Mouse (Mus musculus) natural killer cell, adult 2 months (primary cell): ENCODE measurements around the gene Gm26566.

Experiments used
- DNase-seq, 2 experiments: peaks; one replicate each; pipeline ENCODE4 v3.0.0; 2022; ENCODE audit warnings: low spot score in 2 of 2

The Gm26566 gene

DNA sequence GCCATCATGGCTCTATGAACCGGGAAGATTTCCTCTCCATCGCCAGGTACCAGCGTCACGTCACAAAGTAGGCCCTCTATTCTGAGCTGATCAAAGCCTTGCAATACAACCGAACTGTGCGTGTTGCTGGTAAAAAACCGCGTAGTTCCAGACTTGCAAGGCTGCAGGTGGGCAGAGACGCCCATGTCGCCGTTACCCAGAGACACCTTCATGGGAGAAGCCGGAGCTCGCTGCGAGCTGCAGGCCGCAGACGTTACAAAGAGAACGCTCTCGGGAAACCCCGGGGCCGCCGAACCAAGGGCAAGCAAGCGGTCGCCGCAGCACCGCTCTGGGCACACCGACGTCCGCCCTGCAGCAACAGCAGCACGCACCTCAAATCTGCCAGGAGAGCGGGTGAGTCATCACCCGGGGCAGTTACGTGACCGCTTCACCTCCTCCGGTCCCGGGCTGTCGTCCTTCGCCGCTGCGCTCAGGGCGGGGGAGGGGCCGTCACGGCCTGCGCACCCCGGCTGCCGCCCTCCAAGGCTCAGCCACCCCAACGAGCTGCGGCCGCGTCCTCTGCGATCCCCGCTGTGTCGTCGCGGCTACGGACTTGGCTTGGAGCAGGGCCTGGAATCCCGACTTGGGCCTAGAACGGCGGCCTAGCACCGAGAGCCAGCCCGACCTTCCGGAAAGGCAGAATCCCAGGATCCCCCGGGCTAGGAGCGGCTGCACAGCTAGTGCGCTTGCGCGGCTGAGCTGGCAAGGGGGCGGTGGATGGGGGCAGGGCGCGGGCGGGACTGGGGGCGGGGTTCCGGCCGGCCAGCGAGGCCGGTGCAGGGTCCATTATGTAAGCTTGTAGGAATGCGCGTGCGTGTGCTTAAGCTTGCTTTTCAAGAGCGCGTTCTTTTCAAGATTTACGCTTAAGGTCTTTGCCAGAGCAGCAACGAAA lies at the start of gene Gm26566, which contains the start of gene Klhl9:
Gene Gm26566, plus strand, starts transcription at position 15 of the 931 bp plus-strand sequence.
Gene Klhl9, minus strand, starts transcription at position 675 of the 931 bp plus-strand sequence.
- peak; percentile 85 to 86 for DNase-seq

DNA sequence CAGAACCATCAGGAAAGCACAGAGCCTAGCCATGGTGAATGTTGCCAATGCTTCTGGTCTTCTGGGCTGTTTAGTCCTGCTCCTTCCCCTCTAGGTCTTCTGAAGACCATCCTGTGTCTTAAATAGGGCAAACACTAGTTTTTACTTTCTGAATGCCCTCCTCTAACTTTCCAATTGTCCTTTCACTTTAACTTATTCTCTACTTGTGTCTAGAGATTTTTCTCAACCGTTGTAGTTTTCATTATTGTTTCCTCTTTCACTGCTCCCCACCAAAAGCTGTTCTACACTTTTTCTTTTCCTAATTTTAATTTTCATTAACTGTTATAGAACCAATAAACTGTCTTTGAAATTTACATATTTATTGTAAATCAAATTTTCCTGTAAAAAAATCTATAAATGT lies 44.8 kb upstream of the Gm26566 start, which contains the start of gene Ifna16:
Gene Ifna16, minus strand, starts transcription at position 101 of the 400 bp plus-strand sequence.
- no peak for DNase-seq

DNA sequence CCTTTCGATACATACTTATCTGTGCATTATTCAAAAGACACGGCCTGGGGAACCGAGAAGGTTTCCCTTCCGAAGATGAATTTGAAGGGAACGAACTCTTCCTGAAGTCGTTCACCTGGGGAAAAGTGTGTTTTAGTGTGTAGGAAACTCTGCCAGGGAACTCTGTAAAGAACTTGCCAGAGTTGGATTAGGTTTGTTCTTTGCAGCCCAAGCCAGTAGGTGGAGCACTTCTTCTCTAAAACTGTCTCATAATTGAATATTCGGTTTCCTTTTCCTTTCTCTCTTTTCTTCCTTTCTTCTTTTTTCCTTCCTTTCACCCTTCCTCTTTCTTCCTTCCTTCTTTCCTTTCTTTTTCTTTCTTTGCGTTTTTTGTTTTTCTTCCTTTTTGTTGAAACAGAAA lies 41.2 kb upstream of the Gm26566 start:
- DNase-seq, result no peak

DNA sequence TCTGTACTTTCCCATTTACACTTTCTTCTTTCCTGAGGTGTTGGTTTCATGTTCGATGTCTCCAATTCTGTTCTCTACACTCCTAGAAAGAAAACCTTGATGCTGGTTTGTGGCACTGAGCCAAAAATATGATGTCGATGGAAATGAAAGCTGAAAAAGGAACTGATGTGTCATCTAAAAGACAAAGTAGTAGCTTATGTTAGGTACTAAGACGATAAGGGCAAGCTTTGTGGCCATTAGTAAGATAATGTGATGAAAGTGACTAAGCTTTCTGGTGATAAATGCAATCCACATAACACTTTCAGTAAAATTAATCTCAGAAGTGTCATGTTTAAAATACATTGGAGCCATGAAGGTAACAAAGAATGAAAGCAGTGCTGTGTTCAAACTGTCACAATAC lies 40.3 kb upstream of the Gm26566 start:
- DNase-seq, result no peak

DNA sequence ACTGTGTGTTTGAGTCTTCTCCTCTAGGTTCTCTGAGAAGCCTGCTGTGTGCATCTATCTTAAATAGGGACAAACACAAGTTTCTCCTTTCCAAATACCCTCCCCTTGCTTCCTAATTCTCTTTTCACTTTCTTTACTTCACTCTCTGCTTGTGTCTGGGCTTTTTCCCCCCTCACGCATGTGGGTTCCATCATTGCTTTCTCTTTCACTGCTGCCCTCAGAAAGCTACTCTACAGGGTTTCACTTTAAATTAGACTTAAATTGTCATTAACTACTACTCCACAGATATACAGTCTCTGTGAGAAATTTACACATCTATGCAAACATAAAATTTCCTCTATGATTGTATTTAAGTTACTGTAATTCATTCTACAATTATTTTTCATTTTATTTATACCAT lies 37.8 kb upstream of the Gm26566 start, which contains the start of gene Ifna2:
Gene Ifna2, minus strand, starts transcription at position 101 of the 400 bp plus-strand sequence.
- no peak for DNase-seq

DNA sequence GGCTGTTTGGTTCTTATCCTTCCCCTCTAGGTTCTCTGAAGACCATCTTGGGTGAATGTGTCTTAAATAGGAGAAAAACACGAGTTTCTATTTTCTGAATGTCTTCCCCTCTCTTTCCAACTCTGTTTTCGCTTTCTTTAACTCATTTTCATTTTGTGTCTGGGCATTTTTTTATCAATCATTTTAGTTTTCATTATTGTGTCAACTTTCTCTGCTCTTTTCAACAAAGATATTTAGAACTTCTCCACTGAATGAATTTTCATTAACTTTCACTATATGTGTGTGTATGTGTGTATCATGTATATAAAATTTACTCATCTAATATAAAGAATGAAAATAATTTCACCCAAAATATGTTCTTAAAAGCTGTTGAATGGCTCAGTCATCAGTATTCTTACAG lies 30.3 kb upstream of the Gm26566 start, which contains the start of gene Ifnab:
Gene Ifnab, minus strand, starts transcription at position 101 of the 400 bp plus-strand sequence.
- no peak for DNase-seq

DNA sequence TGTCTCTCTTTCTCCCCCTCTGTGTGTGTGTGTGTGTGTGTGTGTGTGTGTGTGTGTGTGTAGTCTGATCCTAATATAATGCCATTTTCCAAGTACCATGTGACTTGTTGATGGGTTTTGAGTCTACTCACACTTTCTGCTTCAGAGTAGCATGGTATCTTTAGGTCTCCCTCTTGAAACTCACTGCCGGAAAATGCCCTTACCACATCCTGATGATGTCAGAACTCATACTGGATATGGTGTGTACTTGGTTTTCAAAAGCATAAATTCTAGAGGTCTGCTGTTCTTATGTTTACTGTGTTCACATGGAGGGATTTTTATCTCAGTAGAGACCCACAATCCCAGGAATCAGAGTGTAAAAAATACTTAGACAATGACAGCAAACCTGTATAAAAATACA lies 29.1 kb upstream of the Gm26566 start:
- DNase-seq, result peak in 1 of 2 experiments; percentile 9

DNA sequence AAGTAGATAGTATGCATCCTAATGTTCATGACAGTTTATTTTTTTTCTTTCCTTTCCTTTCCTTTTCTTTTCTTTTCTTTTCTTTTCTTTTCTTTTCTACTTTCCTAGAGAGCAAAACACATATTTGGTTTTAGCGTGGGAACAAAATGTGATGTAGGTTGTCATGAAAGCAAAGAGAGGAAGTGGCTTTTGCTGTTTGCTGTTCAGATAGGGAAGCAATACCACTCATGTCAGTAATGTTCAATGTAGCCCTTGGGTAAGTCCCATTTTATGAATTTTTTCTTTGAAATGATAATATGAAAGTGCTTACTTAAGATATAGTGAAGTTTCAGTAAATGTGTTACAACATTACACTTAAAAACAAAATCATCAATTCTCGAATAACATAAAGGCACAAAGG lies 28.2 kb upstream of the Gm26566 start:
- DNase-seq, result no peak

DNA sequence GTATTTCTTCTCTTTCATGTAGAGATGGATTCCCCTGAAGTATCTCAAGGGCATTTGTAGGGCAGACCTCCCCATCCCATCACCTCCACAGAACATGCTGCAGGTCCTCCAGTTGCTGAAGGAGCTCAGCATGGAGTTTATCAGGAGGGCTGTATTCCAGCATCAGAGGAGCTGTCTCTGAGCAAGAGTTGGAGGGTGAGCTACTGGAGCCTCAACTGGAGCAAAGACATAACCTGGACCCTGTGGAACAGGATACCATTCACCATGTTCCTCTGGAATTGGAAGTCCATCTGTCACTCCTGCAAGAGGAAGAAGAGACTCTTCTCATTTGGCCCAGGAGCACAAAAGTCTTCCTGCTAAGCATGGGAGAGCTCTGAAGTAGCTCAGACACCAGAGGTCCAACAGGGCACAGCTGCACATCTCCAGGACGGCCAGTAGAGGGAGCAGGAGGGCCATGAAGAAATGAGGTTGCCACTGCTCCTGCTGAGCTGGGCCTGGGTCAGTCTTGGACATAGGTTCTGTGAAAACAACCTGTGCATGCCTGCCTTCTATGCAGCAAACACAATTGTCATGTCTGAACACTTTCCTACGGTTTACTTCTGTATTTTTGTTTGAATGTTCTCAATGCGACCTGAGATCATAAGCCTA lies 25.2 kb upstream of the Gm26566 start:
- DNase-seq, result peak; percentile 66 to 76

DNA sequence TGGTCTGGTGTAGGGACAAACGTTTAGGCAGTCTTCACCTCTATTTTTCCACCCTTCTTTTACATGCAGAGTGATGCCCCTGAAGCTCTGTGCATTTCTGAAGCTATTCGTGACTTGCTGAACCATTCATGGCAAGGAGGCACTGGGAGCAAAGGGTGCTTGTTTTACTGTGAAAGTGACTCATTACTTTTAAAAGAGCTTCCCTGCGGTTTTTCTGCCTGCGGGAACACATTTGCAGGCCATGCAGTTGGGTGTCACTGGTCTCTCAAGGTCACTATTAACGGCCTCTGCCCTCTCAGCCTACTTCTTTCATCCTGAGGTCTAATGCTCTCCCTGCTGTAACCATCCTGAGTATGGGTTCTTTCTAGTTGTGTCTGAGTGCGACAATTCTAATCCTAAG lies 24.5 kb upstream of the Gm26566 start:
- no peak for DNase-seq

DNA sequence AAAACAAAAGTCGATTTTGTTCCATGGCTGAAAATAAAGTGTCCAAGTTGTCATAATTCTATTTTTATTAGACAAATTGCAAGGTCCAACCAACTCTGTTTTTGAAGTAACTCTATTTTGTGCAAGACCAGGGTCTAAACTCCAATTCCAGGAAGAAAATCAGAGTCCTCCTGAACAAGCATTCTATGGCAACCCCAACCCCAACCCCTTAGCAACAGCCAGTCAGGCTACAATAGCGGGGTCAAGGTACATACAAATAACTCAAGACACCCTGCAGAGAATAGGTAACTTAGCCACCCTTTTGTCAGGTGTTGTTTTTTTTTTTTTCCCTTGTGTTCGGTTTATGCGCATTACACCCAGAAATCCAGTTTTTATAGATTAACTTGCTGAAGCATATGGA lies 23.9 kb upstream of the Gm26566 start:
- no peak for DNase-seq

DNA sequence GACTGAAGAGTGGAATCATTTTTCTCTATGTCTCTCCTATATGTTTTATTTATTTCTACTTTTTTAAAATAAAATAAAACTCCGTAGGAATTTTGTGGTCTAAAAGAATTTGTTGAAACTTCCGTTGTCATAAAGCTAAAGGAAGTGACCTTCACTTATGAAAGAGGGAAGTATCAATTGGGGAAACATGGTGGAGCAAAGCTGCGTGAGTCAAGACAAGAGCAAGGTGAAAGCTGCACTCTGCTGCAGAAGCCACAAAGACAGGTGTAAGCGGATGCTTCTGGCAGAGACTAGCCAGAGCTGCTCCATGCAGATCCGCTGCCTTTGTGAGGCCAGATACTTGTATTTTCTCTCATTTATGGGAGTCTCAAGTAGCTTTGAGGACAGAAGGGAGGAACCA lies 22.8 kb upstream of the Gm26566 start:
- no peak for DNase-seq

DNA sequence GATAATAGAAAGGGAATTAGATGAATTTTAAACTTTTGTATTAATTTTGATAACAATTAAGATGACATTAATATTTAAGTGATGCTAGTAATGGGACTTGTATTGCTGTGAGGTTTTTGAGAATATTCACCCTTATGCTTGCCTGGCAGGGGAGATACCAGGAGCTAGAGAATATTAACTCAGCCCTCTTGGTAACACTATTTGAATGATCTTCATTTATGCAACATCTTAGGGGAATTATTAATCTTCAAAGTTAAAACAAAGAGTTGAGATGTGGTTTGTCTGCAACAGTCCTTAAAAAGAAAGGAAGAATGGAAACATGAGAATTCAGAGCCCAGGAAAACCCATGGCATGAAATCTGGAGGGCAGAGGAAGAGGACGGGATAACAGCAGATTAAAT lies 22.3 kb upstream of the Gm26566 start:
- DNase-seq, result no peak

DNA sequence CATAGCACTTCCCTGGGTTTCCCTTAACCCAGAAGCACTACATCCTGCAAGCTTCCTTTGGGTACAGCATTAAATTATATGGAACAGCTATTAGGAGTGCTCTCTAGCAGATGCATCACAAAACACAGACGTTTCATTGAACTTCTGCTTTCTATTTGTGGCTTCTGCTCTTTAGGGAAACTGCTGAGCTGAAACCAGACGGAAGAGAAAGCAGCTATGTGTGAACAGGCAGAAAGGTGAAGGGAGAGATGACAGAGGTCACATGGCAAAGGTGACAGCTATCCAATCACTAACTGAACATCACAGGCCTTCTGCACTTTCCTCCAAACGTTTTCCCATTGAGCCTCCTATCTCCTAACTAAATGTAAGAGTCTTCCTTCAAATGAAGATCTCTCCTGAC lies 15.7 kb upstream of the Gm26566 start:
- peak in 1 of 2 experiments; percentile 35 for DNase-seq

DNA sequence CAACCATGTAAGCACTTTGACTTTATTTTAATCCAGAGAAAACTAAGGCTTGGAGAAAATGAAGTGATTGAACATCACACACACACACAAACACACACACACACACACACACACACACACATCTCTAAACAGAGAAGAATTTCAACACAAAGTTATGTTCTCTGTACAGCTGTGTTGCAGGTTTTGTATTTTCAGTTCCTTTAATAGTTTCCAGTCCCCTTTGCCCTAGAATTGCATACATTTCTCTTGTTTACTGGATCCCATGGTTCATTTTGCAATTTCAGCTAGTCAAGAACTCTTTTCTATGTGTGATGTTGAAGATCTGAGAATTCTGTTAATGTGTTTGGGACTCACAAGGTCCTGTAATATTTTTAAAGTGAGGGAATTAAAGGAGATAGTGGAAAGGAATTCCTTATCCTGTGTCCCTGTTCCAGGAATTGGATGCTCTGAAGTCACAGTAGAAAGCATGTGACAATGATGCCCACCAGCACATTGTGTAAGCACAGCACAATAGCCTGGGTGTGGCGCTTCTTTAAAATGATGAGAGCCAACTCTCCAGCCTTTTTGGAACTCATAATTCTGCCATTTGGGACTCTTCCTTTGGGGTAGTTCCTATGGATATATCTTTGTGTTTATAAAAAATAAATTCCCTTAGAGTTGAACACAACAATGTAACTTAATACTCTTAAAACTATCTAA lies 14.3 kb upstream of the Gm26566 start:
- no peak for DNase-seq

DNA sequence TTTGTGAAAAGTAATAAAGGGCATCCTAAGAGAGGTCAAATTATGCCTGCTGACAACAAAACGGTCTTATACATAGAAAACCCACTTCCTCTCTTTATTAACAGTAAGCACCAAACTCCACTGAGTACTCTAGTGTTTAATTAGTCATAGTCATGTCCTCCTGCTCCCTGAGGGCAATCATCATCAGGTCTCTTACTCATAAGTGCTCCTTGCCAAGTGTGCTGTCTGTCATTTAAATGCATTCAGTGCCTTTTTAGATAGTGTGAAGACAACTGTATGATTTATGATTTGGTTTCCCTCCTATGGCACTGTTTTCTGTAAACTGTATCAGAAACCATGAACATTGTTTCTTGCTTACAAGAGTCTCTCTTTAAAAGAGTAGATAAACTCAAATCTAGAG lies 7.3 kb upstream of the Gm26566 start:
- DNase-seq, result no peak

DNA sequence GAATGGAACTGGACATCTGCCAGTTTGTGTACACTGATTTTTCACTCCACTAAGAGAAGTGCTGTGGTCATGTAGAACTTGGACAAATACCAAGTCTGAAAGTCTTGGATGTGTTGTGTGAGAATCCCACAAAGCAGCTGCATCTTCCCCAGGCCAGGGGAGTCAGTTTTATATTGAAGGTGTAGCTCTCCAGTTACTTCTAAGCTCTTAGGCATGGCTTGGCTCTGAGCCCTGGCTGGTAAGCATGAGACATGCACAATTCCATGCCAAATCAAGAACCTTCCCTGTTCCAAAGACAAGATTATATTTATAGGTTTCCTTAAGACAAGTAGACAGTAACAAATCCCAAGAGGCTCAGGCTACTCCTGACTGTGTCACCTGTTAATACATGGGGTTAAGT lies 6.5 kb upstream of the Gm26566 start:
- no peak for DNase-seq

DNA sequence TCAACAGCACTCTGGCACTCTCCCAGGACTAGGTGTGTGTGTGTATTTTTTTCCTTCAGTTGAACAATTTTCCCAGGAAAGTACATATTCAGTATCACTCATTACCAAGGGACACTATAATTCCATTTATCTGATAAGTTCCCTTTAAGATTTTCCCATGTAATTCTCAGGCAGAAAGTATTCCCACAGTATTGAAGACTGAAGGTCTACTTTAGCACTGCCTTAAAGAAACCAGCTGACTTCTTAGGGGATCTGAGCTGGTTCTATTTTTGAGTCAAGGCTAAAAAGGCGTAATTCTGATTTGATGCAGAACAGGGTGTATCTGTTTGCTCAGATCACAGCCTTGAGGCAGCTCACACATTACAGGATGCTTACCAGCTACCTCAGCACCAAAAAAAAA lies 2.9 kb upstream of the Gm26566 start:
- DNase-seq, result no peak

DNA sequence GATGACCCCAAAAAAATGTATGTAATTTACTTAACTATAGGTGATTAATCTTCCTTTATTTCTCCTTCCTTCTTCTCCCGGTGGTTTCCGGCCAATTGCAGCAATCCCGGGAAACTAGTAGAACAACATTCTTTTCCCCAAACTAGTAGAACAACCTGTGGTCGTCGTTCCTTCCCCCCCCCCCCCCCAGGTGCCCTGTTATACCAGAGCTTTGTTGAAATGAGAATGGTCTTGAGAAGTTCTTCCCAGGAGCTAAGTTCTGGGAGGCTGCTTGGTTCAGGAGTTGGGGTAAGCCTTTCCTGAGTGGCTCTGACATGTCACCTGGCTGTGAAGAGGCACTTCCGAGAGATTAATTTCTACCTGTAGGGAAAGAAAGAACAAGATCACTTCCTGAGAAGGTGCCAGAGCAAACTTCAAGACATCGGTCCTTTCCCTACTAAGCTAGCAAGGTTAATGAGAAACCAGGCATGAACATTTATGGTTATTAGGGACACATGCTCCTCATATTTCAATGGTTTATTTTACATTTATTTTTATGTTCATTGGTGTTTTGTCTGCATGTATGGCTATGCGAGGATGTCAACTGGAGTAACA lies 2.0 kb downstream of the Gm26566 start:
- no peak for DNase-seq

DNA sequence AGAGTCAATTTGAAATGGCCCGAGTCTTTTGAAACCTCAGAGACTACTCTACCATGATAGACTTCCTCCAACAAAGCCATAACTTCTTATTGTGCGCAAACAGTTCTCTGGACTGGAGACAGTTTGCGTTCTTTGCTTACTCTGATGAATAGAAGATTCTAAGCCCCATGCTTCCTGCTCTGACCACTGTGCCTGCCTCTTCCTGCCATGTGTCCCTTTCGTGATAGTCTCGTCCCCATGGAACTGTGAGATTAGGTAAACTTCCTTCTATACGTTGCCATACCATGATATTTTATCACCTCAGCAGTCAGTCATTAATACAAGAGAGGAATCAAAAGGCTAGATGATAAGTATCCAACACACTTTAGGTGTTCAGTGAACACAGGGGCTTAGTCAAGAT lies 5.1 kb downstream of the Gm26566 start:
- DNase-seq, result no peak

DNA sequence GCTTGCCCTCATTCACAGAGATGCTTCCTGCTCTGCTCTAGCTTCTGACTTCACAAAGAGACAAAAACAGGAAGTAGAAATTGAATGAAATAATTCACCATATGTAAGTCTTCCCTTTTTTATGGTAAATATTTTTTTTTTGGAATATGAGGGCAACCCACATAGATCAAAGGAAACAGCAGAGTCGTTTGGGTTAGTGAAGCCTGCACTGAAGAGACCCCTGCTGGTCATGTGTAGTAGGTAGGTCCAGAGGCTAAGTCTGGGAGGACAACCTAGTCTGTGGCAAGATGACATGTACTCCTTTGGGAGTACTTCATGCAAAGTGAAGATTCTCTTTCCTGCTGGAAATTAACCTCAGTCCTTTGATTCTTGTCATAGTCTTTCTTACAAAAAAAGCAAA lies 5.7 kb downstream of the Gm26566 start:
- peak in 1 of 2 experiments; percentile 36 for DNase-seq

DNA sequence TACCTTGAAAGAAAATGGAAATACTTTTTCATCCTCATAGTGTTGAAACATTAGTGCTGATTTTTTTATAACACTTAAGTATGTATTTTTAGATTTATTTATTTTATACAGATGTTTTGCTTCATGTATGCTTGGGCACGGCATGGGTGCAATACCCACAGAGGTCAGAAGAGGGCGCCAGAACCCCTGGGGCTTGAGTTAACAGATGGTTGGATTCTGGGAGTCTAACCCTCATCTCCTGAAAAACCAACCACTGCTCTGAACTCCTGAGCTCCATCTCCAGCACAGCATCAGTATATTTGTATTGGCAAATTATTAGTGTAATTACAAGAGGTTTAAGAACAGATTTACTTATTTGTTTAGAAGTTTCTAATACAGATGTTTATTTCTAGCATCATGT lies 16.9 kb downstream of the Gm26566 start:
- DNase-seq, result peak; percentile 60 to 68
